In genomic region chr5:114467019-114467418, GRCm38 (mm10) we compare ENCODE assay signal across 9 mouse cellular contexts. TPM values are rescaled to one million over a fixed set of nuclear protein-coding genes. Genes with fewer than 3 reads are reported as not detected.
DNase-seq lines count a peak whose midpoint lies in the region; ATAC-seq lines count a peak whose summit lies in the region.
"Had no signal": no experiment of that assay in that cellular context is flagged by ENCODE, and none has a peak within 500 bp of the region (broad histone marks: within the 10 kb centered on the region; RNA-seq: fewer than 3 reads in every experiment).

No protein-coding gene starts in this region.

- peaks cover 20% of the 10 kb centered on the region for H3K4me1 ChIP-seq in heart, embryonic 11.5 days (ENCODE audit: control insufficient read depth, insufficient read depth, low read length)
- peaks cover 26% of the 10 kb centered on the region for H3K4me1 ChIP-seq in embryonic facial prominence, embryonic 12.5 days
- peaks cover 33% of the 10 kb centered on the region for H3K4me1 ChIP-seq in hindbrain, embryonic 15.5 days (replicated peaks)
- H3K4me1 ChIP-seq in midbrain, embryonic 12.5 days: peaks cover 46% of the 10 kb centered on the region

- peak overlapping the region; percentile 32 for H3K4me3 ChIP-seq in heart, embryonic 11.5 days (ENCODE audit: low read depth, low read length)
- peak overlapping the region; percentile 25 for H3K4me3 ChIP-seq in embryonic facial prominence, embryonic 12.5 days
- peak overlapping the region; percentile 17 for H3K4me3 ChIP-seq in hindbrain, embryonic 15.5 days
- peak overlapping the region; percentile 6; the same call in 1 of the 2 replicates for H3K4me3 ChIP-seq in midbrain, embryonic 12.5 days

- H3K4me2 ChIP-seq in heart, embryonic 11.5 days: peak overlapping the region; percentile 58
- peak overlapping the region; percentile 52 for H3K4me2 ChIP-seq in embryonic facial prominence, embryonic 12.5 days (replicated peaks)
- H3K4me2 ChIP-seq in hindbrain, embryonic 15.5 days: peak overlapping the region; percentile 51
- H3K4me2 ChIP-seq in midbrain, embryonic 12.5 days (replicated peaks): peak overlapping the region; percentile 37

- no peak for ATAC-seq in heart, embryonic 11.5 days (replicated peaks; ENCODE audit: insufficient number of reproducible peaks, low FRiP score, low TSS enrichment)
- no peak; the same call in 1 of the 2 replicates for ATAC-seq in embryonic facial prominence, embryonic 12.5 days (ENCODE audit: insufficient number of reproducible peaks, insufficient read depth, low FRiP score, low TSS enrichment)
- peak; percentile 39 for ATAC-seq in hindbrain, embryonic 15.5 days (ENCODE audit: low FRiP score, low read depth)
- peak; percentile 64 for ATAC-seq in midbrain, embryonic 12.5 days (ENCODE audit: low FRiP score, low read depth)

- DNase-seq in heart, adult 8-10 months (ENCODE audit: low spot score): no peak
- DNase-seq in cerebellum, postnatal 36 days: no peak
- DNase-seq in yolk sac, embryonic 10.5 days (ENCODE audit: low spot score): no peak
- DNase-seq in retina, embryonic 14.5 days (ENCODE audit: low spot score): no peak
- DNase-seq: thymus, adult 2 months had no signal

- H3K27ac ChIP-seq in heart, embryonic 11.5 days (ENCODE audit: low read depth, low read length): peak overlapping the region; percentile 78
- peak overlapping the region; percentile 81; the same call in 1 of the 2 replicates for H3K27ac ChIP-seq in embryonic facial prominence, embryonic 12.5 days
- H3K27ac ChIP-seq in hindbrain, embryonic 15.5 days (replicated peaks): peak overlapping the region; percentile 81
- H3K27ac ChIP-seq in midbrain, embryonic 12.5 days (replicated peaks): peak overlapping the region; percentile 88

- peak overlapping the region; percentile 29; the same call in 1 of the 2 replicates for H3K9ac ChIP-seq in heart, embryonic 11.5 days (ENCODE audit: low read depth, low read length)
- H3K9ac ChIP-seq in embryonic facial prominence, embryonic 12.5 days: peak overlapping the region; percentile 38; the same call in 1 of the 2 replicates
- H3K9ac ChIP-seq in hindbrain, embryonic 15.5 days: peak overlapping the region; percentile 35; the same call in 1 of the 2 replicates
- H3K9ac ChIP-seq in midbrain, embryonic 12.5 days (replicated peaks): no peak overlapping the region

- H3K36me3 ChIP-seq in heart, embryonic 11.5 days (ENCODE audit: control insufficient read depth, insufficient read depth, low read length): no peaks in the 10 kb centered on the region
- H3K36me3 ChIP-seq in embryonic facial prominence, embryonic 12.5 days: no peaks in the 10 kb centered on the region
- no peaks in the 10 kb centered on the region for H3K36me3 ChIP-seq in hindbrain, embryonic 15.5 days
- no peaks in the 10 kb centered on the region for H3K36me3 ChIP-seq in midbrain, embryonic 12.5 days

- WGBS in heart, embryonic 11.5 days (ENCODE audit: insufficient replicate concordance): 0% methylated on average over 11 of the region's 11 CpGs
- 1% methylated on average over 11 of the region's 11 CpGs for WGBS in embryonic facial prominence, embryonic 12.5 days
- 1% methylated on average over 11 of the region's 11 CpGs for WGBS in hindbrain, embryonic 15.5 days
- 3% methylated on average over 11 of the region's 11 CpGs for WGBS in midbrain, embryonic 12.5 days

- no peaks in the 10 kb centered on the region for H3K27me3 ChIP-seq in heart, embryonic 11.5 days (ENCODE audit: control insufficient read depth, insufficient read depth, low read length)
- H3K27me3 ChIP-seq in embryonic facial prominence, embryonic 12.5 days: no peaks in the 10 kb centered on the region
- no peaks in the 10 kb centered on the region for H3K27me3 ChIP-seq in hindbrain, embryonic 15.5 days
- peaks cover 48% of the 10 kb centered on the region for H3K27me3 ChIP-seq in midbrain, embryonic 12.5 days

- H3K9me3 ChIP-seq in heart, embryonic 11.5 days (replicated peaks; ENCODE audit: control insufficient read depth, low read length): no peaks in the 10 kb centered on the region
- peaks cover 3% of the 10 kb centered on the region; the same call in 1 of the 2 replicates for H3K9me3 ChIP-seq in embryonic facial prominence, embryonic 12.5 days
- H3K9me3 ChIP-seq in hindbrain, embryonic 15.5 days: no peaks in the 10 kb centered on the region
- 0 out of 2 replicates have a peak, but pooled peaks cover 5% of the 10 kb centered on the region for H3K9me3 ChIP-seq in midbrain, embryonic 12.5 days

RNA-seq across cellular contexts. Expression of gene Mvk, which starts 22.9 kb away (rescaled TPM):
- 27.9 and 30.4 TPM in 2 replicates for polyA plus RNA-seq in heart, embryonic 11.5 days (2014; fragmentation: Nextera tagmentation; extraction: Ambion mirVana)
- total RNA-seq in heart, adult 8-10 months (2022): 10 to 100 TPM in 2 of 4 experiments, 1 to 10 TPM in 2; 8.3 to 12.7 (median 10.8) TPM
- 51.7 and 54.0 TPM in 2 replicates for polyA plus RNA-seq in embryonic facial prominence, embryonic 12.5 days (2016; fragmentation: Nextera tagmentation; extraction: Ambion mirVana)
- polyA plus RNA-seq in hindbrain, embryonic 15.5 days (2015; fragmentation: Nextera tagmentation; extraction: Ambion mirVana): 74.6 and 78.0 TPM in 2 replicates
- 51.0 and 58.9 TPM in 2 replicates for polyA plus RNA-seq in midbrain, embryonic 12.5 days (2016; fragmentation: Nextera tagmentation; extraction: Ambion mirVana)

RNA-seq across cellular contexts. Expression of gene Mmab, which starts 23.2 kb away (rescaled TPM):
- 25.4 and 31.5 TPM in 2 replicates for polyA plus RNA-seq in heart, embryonic 11.5 days (2014; fragmentation: Nextera tagmentation; extraction: Ambion mirVana)
- total RNA-seq in heart, adult 8-10 months (2022): 10 to 100 TPM; 26.8 to 32.6 (median 27.5) TPM
- polyA plus RNA-seq in embryonic facial prominence, embryonic 12.5 days (2016; fragmentation: Nextera tagmentation; extraction: Ambion mirVana): 38.1 and 38.5 TPM in 2 replicates
- polyA plus RNA-seq in hindbrain, embryonic 15.5 days (2015; fragmentation: Nextera tagmentation; extraction: Ambion mirVana): 34.2 and 36.3 TPM in 2 replicates
- polyA plus RNA-seq in midbrain, embryonic 12.5 days (2016; fragmentation: Nextera tagmentation; extraction: Ambion mirVana): 26.2 and 27.0 TPM in 2 replicates

Comparison
In these comparisons a context has a peak if more than half of its experiments do, and no peak if none do; other contexts are left out.
1. ATAC-seq: peak in hindbrain, embryonic 15.5 days (single experiment) and midbrain, embryonic 12.5 days (single experiment); none in heart, embryonic 11.5 days (single experiment) and embryonic facial prominence, embryonic 12.5 days (single experiment).
2. Peak in every context shown above with its lines, with median percentiles within 50 percentile points of each other: H3K27ac ChIP-seq, H3K4me2 ChIP-seq and H3K4me3 ChIP-seq.